Mouse (Mus musculus): ENCODE measurements around the gene Macrod1.
A peak's percentile ranks its signal among the peaks of the same experiment; 100 is the strongest.

Gene Macrod1

DNA sequence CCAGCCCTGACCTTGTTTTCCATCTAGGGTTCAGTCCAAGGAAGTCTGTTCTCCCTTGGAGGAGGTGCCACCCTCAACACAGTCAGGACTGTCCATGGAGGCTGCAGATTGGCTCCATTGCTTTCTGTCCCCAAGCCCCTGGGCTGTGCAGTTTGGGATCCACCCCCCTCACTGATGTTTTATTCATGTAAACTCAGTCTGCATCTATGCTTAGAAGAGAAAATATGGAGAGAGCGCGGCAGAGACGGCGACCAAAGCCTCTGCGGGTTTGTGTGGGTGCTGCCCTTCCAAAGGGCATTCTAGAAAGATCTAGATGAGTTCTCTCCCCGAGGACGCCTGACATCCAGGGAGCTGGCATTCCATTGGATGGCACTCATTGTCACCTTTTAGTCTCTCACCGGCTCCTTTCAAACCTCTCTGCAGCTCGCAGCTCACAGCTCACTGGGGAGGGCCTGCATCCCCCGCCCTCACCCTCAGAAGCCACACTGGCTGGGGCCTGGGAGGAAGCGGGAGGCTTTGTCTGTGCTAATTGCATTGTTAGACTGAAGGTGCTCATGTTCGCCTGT, 84.3 kb downstream of the Macrod1 start:
- no peak for DNase-seq (ENCODE audit: low read depth, low spot score)

DNA sequence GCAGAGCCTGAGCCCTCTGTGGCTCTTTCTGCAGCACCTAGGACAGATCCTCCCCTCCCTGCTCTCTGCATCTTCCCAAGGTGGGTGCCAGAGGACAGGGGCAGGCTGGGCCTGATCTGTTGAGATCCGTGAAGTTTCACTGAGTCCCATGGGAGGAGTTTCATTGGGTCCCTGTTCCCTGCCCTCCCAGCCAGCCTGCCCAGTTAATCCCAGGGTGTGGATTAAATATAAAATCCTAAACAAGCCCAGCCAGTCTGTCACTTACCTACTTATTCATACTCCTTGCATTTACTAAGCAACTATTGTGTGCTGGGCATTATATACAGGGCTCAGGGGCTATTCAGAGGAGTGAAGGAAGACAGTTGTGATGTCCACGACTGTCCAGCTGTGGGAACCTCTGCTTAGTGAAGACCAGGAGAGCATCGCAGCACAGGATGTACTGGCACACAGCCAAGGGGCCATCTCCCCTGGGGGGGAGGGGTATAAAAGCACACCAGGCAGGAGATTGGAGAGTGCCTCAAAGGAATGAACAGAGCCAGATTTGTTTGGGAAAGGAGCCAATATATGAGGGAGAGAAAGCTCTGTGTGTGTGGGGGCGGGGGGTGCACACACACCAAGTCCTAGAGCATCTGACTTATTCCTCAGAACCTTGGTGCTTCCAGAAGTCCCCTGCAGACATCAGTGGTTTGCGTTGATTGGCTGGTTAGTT, 85.8 kb downstream of the Macrod1 start:
- no peak for DNase-seq (ENCODE audit: low read depth, low spot score)

DNA sequence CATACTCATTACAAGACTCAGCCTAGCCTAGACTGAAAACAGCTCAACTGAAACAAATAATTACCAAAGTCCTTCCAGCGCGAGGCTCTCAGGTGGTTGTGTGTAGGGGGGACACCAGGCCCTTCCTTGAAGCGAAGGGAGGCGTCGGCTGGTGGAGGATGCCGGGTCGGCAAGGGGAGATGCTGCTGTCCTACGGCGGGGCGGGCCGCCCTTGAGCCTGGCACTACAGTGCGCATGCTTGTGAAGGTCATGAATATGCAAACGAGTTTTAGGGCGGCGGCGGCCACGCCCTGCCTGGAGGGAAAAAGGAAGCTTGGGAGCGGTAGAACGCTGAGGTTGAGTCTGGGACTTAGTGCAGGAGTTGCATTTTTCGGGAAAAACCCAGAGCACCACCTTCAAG, 87.2 kb downstream of the Macrod1 start:
- DNase-seq (ENCODE audit: low read depth, low spot score), result peak; percentile 52

DNA sequence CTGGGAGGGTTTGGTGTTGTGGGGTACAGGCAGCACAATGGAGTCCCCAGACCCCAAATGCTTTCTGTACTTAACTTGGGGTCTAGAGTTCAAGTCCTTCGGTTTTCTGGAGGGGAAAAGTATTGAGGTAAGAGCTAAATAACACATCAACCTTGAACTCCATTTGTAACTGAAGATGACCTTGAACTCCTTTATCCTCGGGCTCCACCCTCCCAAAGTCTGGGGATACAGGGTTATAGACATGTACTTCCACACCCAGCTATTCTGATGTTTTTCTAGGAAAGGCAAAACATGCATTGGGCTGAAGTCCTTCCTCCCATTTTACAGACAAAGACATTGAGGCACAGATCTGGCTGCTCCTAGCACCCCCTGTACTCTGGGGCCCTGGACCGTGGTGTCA, 87.8 kb downstream of the Macrod1 start:
- no peak for DNase-seq (ENCODE audit: low read depth, low spot score)

DNA sequence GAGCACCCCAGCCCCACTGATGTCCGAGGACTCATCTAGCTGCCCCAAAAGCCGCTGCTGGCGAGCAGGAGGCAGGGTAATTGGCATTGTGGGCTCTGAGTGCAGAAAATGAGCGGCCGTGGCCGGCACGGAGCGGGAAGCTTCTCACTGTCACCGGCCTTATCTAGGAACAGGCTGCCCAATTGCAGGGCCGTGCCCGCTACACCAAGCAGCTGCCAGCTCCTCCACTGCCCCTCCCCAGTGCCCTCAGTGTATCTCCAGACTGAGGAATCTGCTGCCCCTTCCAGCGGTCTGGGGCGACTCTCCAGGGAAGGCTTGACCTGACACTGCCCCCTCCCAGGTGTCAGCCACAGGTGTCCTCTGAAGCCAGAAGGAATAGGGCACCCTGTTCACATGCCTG, 89.8 kb downstream of the Macrod1 start:
- no peak for DNase-seq (ENCODE audit: low read depth, low spot score)

DNA sequence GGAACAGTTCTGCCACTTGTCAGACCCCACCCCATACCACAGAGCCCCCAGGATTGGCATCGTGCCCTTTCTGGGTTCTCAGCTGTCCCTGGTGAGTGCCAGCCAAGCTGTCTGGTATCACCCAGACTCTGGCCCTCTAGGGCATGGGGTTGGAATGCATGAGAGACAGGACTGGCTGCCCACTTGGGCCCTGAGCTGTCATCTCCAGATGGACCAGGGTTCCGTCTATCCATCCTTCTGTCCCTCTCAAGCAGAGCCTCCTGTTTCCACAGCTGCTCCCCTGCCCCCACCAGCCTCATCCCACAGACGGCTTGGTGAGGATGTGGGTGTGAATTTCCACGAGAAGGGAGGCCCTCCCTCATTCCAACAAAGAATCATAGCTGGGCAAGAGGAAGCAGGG, 91.5 kb downstream of the Macrod1 start:
- DNase-seq (ENCODE audit: low read depth, low spot score), result no peak

DNA sequence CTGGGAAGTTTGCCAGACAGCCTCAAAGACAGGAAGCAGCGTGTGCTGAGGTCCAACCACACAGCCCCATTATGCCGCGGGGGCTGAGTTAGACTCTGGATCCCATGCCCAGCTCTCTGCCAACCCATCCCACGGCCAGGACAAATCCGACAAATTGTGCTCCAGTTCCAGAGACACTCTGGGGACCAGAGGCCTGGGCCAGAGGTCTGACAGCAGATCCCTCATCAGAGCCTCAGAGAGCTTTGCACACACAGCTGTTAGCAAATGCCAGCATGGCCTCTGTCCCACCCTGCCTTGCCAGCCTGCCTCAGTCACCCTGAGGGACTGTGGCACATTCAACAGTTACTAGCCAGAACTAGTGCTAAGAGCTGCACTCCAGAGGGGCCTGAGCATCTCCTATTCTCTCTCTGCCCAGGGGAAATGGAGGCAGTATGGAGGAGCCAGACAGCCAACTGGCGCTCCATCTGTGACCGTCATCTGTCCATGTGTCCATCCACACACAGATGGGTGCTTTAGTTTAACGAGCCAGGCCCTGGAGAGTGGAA, 92.0 kb downstream of the Macrod1 start:
- DNase-seq (ENCODE audit: low read depth, low spot score), result no peak

DNA sequence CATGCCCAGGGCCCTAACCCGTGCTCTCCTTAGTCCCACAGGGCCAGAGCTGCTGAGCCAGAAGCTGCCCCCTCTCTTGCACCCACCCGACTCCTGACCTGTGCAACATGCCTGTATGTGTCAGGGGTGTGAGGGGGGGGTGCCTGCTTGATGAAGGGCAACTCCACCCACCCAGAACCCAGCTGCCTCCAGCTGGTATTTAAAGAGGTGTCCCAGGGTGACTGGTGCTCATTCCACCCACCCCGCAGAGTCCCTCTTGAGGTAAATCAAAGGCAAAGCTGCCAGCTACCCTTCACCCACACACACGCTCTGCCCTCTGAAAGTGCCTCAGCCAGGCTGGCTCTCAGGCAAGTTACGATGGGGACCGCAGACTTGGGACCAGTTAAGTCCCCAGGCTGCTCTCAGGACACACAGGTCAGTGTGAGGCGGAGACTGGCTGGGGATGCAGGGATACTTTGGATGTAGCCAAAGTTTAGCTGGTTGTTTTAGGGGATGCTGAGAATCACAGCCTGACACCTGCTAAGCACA, 92.6 kb downstream of the Macrod1 start:
- no peak for DNase-seq (ENCODE audit: low read depth, low spot score)

DNA sequence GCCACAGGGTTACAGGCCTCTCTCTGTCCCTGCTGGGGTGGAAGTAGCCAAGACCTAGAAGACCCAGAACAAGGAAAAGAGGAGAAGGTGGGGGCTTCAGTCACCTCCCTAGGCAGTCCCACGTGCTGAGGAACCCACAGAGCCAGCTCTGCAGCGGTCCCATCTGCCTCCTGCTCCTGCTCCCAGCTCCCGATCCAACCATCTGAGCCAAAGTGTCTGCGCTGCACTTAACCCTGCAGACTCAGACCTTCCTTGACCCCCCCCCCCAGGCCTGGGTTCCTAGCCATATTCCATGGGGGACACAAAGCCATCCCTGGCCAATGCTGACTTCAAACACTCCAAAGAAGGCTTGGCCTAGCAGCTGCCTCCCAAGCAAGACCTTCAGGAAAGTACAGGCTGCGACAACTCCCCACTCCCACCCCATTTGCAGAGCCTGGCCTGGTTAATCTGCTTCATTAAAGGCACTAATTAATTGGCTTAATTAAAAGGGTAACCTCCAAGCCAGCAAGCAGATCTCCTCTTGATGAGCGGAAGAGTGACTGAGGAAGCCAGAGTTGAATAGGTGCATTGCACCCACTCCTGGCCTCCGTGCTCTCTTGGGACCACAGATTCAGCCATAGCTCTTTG, 94.8 kb downstream of the Macrod1 start:
- no peak for DNase-seq (ENCODE audit: low read depth, low spot score)

DNA sequence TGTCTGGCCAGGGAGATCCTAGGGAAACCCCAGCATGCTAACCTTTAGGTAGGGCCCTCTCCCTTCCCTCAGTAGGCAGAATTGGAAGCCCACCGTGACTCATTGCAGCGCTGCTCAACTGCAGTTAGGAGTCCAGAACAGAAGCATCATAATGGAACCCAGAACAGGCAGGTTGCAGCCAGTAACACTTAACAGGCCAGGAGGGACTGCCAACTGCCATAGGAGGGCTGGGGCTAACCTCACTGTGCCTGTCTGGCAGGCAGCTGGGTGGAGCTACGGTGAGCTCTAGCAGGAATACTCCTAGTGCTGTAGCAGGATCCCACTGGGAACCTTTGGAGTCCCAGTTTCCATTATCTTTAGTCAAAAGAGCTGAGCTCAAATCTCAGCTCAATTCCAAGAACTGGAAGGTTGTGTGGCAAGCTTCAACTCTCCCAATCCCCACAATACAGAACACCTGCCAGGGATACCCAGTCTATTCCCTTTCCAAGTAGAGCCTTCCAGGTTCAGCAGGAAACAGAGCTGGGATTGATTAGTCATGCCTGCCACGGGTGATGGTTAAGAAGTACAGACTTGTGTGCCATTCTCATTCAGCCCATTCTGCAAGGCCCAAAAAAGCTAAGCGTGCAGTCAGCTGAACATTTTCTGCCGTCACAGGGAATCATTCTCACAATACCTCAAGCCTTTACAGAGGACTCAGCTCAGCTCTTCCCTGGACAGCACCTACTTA, 95.5 kb downstream of the Macrod1 start:
- DNase-seq (ENCODE audit: low read depth, low spot score), result no peak

DNA sequence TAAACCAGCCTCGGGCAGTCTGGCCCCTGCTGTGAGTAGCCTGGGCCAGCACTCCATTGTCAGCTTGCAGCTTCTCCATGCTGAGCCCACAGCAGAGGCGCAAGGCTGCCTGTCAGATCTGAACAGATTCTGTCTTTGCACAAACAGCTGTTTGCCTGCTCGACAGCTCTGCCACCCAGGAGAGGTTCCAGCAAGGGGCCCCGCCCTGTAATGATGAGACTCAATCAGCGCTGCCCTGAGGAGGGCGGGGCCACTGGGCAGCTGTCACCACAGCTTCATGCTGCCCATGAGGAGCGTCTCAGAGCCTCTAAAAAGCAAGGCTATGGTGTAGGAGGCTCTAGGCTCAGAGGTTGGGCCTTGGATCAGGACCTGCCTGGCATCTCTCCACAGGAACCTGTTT, 96.6 kb downstream of the Macrod1 start:
- no peak for DNase-seq (ENCODE audit: low read depth, low spot score)

DNA sequence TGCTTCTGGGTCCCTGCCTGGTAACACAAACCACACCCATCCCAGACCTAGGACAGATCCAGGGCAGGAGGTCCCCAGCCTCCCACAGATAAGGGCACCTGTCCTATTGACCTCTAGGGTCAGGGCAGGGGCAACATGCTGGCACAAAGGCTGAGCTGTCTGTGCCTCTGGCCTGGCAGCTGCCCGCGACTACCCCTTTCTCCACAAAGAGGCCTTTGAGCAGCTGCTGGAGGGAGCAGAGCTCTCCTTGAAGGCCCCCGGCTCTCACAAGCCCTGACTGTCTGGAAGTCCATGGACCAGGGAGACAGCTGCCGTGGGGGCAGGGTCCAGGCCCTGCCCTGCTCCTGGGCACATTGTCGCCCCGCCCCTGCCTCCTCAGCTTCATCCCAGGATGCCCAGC, 98.6 kb downstream of the Macrod1 start:
- no peak for DNase-seq (ENCODE audit: low read depth, low spot score)

DNA sequence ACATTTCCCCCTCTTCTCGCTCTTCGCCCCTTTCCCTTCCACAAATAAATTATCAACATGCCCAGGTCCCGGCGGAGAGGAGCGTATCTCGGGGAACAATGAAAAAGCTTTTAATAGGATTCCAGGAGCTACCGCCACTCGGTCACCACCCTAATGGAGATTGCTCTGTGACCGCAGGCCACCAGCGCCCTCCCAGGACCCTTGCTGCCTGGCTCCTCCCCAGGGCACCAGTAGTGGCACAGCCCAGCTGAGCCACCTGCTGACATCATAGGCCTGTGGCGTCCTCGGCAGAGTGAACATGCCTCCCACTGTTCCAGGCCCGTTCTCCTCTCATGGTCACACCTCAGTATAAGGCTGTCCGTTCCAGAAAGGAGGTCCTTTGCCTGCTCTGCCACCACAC, 101.1 kb downstream of the Macrod1 start:
- no peak for DNase-seq (ENCODE audit: low read depth, low spot score)

DNA sequence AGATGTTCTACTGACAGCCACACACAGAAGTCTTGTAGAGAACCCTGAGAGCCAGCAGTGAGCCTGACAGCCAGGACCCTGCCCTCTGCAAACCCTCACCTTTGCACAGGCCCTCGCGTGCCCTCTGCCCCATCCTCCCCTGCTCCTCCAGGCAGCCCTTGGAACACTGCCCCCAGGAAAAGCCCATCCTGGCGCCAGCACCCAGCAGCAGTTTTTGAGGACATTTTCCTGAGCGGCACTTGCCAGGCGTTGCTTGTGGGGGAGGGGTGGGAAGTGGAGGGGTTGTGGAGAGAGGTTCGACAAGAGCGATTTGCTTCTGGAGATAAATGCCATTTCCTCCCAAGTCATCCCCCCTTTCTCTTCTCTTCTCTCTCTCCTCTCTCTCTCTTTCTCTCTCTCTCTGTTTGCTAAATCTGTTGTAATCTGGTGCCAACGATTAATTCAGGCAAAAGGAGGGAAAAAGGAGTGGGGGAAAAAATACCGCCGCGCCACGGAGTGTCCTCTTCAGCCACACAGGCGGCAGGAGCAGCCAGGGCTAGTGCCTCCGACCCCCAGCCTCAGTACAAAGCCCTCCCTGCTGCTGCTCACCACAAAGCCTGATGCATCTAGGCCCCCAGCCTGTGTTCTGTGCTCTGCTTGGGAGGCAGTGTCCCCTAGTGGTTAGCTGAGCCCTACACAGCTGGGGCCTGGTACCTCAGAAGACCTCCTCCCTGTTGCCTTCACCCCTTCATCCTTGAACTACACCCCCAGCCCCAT, 103.7 kb downstream of the Macrod1 start:
- DNase-seq (ENCODE audit: low read depth, low spot score), result no peak

DNA sequence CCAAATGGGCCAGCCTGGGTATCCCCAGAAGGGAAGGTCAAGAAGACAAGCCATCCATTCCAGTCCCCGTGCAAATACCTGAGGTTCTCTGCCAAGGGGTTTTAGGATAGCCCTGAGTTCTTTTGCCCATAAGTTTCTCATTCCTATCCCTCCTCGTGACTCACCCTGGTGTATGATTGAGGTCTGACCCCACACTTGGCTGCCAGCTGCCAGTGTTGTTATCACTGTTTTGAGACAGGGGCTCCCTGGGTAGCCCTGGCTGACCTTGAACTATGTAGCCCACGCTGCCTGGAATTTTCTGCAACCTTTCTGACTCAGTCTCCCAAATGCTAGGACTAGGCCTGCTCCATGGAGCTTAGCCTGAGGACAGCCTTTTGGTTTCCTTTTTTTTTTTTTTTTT, 104.5 kb downstream of the Macrod1 start:
- DNase-seq (ENCODE audit: low read depth, low spot score), result no peak

DNA sequence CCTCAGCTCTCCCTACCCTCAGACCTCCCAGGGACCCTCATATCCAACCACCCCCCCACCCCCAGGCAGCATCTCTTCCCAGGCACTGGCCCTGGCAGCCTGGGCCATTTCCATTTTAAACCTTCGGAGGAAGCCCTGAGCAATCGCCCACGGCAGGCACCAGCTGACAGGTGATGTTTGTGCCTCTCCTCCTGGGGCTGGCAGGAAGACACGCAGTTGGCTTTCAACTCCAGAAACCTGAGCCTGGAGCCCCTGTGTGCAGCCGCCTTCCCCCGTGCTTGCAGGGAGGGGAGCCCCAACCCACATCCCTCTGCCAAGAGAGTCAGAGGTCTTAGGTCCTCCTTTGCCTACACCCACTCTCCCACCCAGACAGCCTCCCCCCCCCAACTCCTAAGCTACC, 107.6 kb downstream of the Macrod1 start:
- no peak for DNase-seq (ENCODE audit: low read depth, low spot score)

DNA sequence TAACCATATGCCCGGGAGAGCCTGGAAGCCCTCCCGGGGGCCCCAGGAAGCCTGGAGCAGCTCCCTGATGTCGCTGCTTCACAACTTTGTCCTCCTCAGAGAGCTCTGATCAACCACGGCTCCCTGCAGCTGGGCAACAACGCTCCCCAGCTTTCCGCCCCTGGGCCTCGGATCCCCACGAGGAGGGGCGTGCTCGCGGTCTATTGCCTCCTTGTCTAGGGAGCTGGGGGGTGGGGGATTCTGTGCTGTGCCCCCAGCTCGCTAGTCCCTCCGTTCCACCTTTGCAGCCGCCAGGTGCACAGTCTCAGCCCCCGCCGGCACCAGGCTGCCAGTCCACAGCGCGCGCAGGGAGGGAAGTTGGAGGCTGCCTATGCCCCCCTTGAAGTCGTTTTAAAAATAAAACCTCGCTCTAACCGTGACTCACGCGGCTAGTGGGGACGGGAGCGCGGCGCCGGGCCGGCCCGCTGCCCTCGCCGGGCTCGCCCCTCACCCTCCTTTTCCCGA, 108.3 kb downstream of the Macrod1 start:
- no peak for DNase-seq (ENCODE audit: low read depth, low spot score)

DNA sequence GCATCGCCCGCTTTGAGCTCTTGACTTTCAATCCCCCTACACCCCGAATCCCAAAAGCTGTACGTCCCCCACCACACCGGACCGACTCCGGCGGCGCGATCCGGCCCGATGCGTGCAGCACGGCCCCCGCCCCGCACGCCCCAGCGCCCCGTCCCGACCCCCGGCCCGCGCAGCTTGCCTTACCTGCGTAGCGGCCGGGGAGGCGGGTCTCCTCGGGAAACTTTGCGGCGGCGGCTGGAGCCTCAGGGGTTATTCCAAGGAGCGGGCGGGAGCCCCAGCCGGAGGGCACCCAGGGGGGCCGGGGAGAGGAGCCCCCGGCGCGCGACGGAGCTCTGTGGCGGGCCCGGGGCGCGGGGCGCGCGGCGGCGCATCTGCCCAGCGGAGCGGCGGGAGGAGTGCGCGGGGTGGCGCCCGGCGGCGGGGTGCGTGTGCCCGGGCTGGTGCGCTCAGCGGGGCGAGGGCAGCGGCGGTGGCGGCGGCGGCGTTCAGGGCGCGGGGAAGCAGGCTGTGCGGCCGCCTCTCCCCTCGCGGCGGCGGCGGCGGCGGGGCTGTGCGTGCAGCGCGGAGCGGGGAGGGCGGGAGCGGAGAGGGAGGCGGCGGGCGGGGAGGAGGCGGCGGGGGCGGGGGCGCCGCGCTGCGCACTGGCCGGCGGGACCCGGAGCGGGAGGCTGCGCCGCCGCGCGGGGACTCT, 109.0 kb downstream of the Macrod1 start:
- no peak for DNase-seq (ENCODE audit: low read depth, low spot score)

DNA sequence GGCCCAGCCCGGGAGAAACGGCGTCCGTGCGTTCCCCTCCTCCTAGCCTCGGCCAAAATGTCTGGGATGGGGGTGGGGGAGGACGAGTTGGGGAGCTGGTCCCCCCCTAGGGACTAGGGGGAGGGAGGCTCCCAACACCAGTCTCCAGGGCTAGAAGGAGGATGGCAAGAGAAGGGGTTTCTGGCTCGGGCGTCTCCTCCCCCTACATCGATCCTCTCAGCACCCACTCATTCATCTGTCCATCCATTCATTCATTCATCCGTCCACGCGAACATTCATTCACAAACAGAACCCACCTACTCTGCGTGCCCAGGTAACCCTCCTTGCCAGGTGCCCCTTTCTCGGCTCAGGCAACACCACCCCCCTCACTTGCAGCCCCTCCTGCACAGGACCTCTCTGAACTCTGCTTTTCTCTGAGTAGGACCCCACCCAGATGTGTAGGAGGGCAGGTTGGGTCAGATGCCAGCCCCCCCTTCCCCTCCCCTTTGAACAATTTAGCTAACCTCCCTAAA, 109.6 kb downstream of the Macrod1 start:
- no peak for DNase-seq (ENCODE audit: low read depth, low spot score)

DNA sequence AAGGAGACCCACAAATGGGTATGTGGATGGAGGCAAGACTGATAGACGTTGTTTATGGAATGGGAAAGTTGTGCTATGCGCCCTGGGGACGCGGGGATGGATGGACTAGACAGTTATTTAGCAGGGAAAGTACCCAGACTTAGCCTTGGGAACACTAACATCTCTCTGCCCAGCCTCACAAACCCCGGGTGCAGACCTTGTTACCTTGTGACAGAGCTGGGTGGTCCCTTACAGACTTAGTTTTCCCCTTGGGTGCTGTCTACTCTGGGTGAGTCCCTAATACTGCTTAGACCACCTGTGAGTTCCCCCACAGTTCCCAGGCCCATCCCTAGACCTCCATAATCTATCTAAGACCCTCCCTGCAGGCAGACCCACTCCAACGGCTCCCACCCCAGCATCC, 110.2 kb downstream of the Macrod1 start:
- DNase-seq (ENCODE audit: low read depth, low spot score), result no peak
